Mouse (Mus musculus): ENCODE measurements around the gene Fam107b.
"Not testable (repeated sequence)": the region's sequence is repeated elsewhere in the genome, so short reads cannot be mapped to it uniquely, and the experiment has no call there.

The Fam107b gene

DNA sequence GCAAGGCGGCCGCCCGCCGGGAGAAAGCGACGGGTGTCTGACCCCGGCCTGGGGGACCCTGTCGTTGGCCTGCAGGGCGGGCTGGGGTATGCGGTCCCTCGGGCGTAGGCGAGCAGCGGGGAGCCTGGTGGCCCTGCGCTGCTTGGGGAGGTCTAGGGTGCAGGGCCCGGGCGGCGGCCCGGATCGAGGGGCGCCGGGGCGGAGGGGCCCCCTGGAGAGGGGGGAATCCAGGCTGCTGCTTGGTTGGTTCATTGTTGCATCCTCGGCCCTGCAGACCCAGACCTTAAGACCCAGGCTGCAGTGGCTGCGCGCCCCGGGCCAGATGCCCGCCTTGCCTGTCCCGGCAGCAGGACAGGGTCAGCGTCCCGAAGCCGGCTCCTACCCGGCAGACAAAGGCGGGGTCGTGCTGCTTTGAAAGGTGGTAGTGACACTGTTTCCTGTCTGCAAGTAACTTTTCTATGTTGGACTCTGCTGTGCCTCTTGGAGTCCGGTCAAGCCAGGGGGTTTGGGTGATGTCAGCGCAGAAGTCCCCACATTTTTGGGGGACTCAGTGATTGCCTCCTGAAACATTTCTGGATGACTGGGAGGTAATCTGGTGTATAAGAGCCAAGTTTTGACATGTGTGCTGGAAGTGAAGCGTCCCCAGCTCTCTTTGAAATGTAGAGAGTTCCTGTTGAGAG lies 143.5 kb downstream of the Fam107b start:
- peak; percentile 60 for DNase-seq

DNA sequence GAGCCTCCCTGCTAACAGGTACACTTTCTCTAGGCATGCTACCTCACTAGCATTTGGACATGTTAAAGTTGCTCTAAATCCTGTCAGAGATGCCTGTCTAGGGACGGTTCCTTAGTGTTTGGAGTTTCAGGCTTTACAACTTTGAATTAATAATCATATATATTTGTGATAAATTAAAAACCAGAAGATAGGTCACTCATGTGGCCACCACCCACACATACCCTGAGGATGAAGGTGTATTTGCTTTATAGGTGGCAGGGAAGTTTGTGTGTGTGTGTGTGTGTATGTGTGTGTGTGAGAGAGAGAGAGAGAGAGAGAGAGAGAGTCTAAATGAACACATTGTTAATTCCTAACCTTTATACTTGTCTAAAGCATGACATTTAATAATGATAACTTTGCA lies 144.2 kb downstream of the Fam107b start:
- DNase-seq, result no peak

DNA sequence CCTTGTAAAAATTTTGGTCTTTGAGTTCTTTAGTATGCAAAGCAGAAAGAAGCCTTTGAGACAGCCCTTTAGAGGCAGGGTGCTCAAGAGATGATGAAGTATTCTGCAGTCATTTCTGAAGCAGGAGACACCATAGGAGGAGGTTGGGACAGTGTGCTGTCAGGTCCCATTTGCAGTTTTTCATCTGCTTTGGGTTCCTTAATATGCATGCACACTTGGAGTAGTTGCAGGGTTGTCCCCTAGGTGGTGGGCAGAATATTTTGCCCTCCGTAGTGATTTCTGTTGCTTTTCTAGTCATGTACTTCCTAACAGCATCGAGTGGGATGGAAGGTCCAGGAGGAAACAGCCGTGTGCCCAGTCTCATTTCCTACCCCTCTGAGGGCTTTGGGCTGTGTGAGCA lies 145.1 kb downstream of the Fam107b start:
- peak; percentile 18 for DNase-seq

DNA sequence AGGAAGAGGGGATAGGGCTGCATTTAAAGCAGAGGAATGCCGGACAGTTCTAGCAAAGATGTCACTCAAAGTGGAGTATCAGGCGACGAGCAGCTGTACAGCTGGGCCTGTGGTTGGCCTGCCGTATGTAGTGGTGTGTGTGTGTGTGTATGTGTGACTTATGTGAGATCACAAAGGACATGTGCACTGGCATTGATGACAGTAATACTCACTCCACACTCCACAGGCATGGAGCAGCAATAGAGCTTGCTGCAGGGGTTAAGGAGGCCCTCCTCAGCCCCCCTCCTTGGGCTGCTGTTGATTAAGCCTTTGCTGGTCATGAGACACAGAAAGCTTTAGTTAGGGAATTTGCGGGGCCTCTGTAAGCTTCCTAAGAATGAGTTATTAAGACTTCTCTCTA lies 147.0 kb downstream of the Fam107b start:
- DNase-seq, result no peak

DNA sequence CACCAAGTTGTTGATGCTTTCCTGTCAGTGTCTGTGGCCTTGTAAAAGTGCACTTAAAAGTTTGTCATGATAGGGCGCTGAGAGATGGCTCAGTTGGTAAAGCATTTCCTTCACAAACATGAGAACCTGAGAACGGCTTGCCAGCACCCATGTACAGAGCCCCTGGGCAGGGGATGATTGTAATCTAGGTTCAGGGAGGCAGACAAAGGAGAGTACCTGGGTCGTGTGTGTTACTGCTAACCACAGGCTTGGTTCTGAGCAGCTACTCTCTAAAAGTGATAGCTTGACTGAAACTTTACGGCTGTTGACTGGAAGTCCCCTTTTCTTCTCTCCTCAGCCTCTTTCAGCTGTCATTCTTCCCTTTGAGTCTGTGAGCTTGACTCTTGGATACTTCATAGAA lies 147.6 kb downstream of the Fam107b start:
- no peak for DNase-seq

DNA sequence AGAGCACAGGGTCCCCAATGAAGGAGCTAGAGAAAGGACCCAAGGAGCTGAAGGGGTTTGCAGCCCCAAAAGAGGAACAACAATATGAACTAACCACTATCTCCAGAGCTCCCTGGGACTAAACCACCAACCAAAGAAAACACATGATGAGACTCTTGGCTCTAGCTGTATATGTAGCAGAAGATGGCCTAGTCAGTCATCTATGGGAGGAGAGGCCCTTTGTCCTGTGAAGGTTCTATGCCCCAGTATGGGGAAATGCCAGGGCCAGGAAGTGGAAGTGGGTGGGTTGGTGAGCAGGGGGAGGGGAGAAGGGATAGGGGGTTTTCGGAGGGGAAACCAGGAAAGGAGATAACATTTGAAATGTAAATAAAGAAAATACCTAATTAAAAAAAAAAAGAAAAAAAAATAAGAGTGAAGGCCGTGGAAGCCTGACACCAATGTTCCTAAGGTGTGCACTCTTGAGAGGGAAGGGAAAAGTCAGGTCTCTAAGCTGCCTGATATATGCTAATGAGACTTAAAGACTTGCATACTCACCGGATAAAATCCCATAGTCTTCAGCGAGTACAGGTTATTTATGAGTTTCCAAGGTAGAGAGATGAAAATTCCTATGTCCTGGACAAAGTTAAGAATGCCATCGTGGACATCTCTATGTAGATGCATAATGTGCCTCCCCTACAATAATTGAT lies 149.3 kb downstream of the Fam107b start:
- not testable (repeated sequence) for DNase-seq

DNA sequence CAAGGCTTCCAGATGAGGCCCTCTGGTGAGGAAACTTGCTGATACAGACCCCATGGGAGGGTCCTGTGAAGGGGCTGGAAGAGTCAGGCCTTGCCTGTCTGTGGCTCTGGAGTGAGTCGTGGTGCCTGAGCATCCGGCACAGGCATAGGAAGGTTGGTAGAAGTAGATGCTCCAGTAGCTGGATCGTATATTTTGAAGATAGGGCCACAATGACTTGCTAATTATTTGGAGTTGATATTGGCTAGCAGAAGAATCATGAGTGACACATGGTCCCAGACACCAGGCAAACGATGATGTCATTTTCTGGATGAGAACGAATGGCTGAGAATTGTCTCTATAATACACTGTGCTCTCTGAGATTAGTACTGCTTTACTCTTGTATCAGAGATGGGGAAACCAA lies 150.8 kb downstream of the Fam107b start:
- no peak for DNase-seq

DNA sequence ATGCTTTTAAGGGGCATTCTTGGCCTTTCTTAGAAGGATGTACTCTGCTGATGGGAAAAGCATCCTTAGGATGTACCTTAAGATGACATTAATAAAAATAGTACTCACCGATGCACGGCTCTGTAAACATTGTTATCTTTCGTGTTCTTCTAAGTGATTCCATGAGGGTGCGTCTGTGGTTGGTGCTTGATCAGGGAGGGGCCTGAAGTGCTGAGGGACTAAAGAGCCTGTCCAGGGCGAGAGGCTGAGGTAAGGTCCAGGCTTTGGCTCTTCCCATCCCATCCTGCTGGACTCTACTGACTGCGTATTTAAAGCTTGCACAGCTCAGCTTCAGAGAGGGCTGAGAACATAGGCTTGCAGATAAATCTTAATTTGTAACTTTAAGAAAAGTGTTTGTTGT lies 151.7 kb downstream of the Fam107b start:
- DNase-seq, result no peak

DNA sequence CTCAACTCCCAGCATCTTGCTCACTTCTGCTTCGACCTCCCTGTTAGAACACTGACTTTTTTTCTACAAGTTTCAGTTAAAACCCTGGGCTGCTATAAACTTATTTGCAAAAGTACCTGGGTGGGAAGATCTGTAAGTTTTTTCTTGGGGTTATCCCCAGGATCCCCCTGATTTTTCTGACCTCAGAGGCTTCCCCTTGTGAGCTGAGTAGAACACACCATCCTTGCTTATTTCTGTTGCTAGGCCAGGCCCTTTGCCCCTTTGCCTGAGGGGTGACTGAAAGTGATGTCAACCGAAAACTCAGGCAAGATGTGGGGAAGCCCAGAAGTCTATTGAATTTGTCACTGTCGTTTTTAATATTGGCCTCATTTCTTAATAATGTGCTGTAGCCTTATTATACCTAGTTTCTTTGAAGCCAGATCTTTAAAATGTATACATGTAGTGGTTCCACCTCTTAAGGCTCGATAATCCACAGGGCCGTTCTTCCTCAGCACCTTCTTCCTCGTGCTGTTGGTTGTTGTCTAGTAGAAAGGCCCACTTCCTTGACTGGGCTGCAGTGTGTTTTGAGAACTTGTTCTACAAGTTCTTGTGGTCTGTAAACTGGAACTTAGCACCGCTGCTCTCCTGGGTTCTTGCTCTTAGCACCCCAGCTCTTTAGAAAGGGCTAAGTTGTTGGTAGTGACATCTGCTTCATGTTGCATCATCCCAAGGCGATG lies 153.3 kb downstream of the Fam107b start:
- DNase-seq, result no peak

GRCm38 (mm10) chr2:3726501-3727078 lies 156.3 kb downstream of the Fam107b start:
- DNase-seq, result no peak

- no peak for DNase-seq
Measured at GRCm38 (mm10) chr2:3727225-3727930, 157.1 kb downstream of the Fam107b start.

- no peak for DNase-seq
Measured at GRCm38 (mm10) chr2:3728090-3728489, 157.8 kb downstream of the Fam107b start.

GRCm38 (mm10) chr2:3729586-3729985 lies 159.3 kb downstream of the Fam107b start:
- no peak for DNase-seq

GRCm38 (mm10) chr2:3730744-3731143 lies 160.5 kb downstream of the Fam107b start:
- DNase-seq, result no peak

- no peak for DNase-seq
Measured at GRCm38 (mm10) chr2:3731316-3732015, 161.2 kb downstream of the Fam107b start.

DNA sequence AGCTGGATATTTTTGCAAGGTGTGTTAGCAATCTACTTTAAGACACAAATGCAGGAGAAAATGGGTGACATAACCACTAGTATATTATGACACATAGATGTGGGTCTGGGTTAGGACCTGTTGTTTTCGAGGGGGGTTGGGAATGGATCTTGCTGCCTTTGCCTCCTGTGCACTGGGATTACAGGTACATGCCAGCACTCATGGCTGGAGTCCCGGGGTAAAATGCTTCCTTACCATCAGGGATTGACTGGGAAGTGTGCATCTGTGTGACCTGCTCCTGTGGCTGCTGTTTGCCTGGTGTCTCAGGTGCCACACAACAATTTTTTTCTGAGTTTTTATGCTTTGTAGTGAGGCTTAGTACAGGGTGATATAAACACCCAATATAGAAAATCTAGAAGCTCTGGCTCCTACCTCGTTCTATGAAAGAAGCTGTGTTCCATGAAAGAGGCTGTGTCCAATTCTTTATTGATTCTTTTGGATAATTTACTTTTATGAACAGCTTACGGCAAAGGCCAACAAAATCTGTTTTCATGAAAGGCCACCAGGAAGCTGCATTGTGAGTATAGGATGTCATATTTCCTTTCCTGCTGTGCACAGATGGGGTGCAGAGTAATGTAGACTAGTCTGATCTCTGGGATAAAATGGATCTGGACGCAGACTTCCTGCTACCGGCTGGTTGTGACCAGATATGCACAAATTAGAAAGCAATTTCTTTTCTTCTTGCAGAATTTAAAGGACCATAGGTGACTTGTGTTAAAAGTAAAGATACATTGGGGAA lies 167.8 kb downstream of the Fam107b start:
- no peak for DNase-seq

DNA sequence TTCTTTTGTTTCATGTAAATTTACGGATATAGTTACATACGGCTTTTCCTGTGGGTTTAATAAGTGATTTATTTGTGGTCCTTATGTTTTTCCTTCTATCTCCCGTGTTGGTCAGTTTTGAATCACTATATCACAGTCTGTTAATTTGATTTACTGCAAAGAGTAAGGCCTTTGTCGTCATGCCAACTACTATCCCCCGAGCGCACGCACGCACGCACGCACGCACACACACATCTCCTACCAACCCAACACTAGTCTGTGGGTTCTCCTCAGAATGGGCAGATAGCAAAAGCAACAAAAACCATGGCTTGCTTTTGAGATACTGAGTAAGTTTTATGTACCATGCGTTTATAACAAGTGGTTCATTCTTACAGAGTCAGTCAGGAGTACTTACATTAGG lies 168.4 kb downstream of the Fam107b start:
- no peak for DNase-seq

DNA sequence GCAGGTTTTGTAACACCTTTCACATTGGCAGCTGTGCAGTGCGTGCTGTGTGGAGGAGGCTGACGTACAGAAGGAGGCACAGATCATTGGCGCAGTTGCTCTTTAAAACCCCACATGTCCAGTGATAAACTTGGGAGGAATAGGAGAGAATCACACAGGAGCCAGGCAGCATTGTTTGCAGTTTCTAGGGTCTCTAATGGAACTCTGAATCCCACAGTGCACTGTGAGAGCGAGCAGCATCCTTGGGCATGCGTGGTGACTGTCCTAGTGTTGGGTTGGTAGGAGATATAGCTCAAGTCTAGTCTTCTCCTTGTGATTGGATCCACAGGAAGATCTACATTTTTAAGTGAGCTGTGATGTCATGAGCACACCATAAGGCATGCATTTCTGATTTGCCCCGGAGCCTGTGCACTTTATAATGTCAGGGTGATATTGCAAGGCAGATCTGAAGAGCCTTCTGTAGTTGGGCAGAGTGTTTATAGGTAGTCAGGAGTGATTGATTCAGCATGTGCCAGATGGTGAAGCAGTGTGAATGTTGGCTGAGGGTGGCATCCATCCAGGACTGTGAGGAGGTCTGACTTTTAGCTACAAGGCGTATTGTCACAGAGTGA lies 169.2 kb downstream of the Fam107b start:
- DNase-seq, result no peak

GRCm38 (mm10) chr2:3740256-3740655 lies 170.0 kb downstream of the Fam107b start:
- DNase-seq, result no peak

- DNase-seq, result no peak
Measured at GRCm38 (mm10) chr2:3740670-3741069, 170.4 kb downstream of the Fam107b start.

- DNase-seq, result no peak
Measured at GRCm38 (mm10) chr2:3742519-3742918, 172.2 kb downstream of the Fam107b start.
